Mouse (Mus musculus) frontal cortex, postnatal 36 days (tissue): ENCODE results near the gene Galnt14.

ENCODE experiments used
- DNase-seq, 2 experiments: peaks; one replicate each; pipeline ENCODE4 v3.0.0; 2022; ENCODE audit warnings: low spot score in 2 of 2

Gene Galnt14

DNA sequence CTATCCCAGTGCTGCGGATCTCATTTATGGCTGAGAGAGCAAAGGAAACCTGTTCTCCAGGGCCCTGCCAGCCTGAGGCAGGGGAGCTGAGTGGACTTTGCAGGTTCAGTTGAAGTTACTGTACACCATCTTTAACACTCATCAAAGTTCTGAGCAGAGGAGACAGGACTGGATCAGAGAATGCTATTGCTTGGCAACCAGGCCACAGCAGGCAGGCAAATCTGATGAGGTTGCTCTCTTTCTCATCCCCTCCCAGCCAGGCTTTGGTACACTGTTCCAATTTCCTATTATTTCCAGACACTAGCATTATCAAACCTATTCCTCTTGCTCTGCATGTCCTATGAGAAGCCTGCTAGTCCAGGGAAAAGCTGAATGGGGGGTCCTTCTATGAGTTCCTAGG lies 41.3 kb downstream of the Galnt14 start:
- no peak for DNase-seq

DNA sequence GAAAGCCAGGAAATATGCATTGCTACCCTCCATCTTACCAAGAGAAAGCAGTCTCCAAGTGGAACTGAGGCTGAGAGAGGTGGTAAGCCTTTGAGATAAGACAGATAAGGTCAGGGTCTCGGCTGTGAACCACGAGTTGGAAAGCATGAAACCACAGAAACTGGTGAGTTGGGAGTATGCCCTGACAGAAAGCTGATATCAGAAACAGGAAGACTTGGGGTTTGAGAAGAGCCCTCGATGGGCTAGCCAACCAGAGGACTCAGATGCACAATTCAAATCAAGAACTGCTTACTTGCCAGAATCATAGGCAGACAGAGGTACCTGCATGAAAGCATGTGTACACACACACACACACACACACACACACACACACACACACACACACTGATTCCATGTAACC lies 47.0 kb downstream of the Galnt14 start:
- DNase-seq: no peak

DNA sequence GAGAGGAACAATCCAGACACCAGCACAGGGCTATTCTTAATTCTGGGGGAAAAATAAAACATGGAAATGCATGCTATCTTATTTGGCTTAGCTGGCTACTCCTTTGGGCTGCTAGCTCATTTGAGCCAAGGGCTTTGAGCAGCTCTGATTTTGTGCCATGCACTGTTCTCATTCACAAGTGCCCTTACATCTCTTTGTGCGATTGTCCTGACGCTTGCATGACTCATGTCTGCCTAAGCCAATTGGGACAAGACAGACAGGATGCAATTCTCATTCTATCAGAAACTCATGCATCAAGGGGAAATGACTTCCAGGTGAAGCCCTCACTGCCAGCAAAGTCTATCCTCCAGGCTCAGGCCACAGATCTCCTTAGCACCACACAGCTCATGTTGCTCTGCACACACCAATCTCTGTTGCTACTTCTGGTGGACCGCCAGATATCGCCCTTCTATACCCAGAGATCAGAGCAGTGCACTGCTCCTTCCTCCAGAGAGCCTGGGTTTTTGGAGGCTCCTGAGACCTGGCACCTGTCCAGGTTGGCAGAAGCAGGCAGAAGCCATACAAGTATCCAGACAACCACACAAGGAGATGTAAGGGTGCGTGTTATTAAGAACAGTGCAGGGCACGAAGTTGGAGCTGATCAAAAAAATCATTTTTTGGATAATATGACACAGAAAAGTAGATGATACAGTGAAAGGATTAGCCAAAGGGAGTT lies 51.4 kb downstream of the Galnt14 start:
- no peak for DNase-seq

DNA sequence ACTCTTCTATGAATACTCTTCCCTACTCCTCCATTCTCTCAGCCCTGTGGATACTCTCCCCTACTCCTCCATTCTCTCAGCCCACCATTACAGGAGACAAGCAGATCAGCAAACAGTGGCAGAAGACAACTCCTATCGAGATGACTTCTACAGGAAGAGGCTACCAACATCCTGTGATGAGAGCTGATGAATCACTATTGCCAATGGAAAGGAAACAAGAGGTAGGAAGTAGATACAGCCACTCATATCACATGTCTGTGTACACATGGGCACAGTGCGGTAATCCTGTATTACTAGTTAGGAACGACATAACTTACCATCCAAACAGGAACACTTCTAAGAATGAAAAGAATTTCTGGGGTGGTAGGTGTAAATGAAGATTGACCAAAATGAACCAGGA lies 53.9 kb downstream of the Galnt14 start:
- no peak for DNase-seq

DNA sequence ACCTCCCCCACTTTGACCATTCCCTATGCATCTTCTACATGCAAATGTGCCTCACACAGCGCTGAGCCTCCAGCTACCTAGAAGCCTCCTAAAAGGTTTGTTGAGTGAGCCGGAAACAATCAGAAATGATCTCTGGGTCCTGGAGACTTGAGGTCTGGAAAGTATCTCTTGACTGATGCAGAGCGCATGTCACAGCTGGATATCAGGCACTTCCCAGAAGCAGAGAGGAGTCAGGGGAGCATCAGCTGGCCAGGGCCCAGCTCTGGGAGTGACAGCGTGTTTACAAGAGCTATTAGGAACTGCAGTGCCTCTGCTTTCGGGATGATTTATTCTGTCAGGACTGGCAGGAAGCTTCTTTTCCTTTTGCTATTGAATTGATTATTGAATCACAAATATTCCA lies 56.0 kb downstream of the Galnt14 start:
- DNase-seq: no peak

DNA sequence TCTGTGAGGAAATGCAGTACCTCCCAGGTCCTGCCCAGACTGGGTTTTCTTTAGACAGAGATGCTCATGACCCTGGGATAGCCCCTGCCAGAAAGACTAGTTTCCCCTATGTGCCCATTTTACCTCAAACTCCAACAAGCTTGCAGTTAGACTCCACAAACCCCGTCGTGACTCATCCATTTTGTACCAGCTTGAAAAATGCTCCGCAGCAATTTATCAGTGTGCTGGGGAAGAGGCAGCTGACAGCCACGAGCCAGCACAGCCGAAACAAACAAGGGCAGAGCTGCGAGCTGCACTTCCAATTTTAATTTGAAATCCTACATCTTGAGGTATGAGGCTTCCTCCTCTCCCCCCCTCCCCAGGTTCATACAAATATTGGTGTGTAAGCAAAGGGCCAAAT lies 60.9 kb downstream of the Galnt14 start:
- peak in 1 of 2 experiments; percentile 9 for DNase-seq

DNA sequence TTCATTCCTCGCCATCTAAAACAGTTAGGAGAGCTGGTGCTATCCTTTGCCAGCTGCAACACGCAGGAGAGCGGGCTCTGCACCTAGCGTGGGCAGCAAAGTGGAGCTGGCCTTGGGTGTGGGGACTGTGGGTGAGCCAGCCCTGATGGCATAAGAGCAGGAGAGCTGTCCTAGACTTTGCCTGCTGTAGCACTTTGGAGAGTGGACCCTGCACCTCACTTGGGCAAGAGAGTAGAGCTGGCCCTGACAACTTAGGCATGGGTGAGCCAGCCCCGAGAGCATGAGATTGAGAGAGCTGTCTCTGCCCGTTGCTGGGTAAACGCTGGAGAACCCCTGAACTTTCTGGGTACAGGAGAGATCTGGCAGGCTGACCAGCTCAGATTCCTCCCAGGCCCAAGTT lies 68.6 kb downstream of the Galnt14 start:
- no peak for DNase-seq

DNA sequence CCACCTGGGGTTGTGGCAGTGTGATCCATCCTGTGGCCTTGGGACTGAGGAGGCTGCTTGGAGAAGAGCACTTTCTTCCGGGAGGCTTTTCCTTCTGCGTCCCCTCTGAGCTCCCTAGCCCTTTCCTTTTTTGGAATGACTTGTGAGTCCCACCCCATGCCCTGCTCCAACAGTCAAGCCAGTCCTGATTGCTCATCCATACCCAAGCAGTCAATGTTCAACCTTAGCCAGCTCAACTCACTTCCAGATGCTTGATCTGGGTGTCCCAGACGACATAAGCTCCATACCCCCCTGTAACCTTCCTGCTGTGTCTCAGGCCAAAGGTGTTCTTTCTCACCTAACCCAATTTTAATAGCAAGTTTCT lies 70.2 kb downstream of the Galnt14 start:
- DNase-seq: no peak

DNA sequence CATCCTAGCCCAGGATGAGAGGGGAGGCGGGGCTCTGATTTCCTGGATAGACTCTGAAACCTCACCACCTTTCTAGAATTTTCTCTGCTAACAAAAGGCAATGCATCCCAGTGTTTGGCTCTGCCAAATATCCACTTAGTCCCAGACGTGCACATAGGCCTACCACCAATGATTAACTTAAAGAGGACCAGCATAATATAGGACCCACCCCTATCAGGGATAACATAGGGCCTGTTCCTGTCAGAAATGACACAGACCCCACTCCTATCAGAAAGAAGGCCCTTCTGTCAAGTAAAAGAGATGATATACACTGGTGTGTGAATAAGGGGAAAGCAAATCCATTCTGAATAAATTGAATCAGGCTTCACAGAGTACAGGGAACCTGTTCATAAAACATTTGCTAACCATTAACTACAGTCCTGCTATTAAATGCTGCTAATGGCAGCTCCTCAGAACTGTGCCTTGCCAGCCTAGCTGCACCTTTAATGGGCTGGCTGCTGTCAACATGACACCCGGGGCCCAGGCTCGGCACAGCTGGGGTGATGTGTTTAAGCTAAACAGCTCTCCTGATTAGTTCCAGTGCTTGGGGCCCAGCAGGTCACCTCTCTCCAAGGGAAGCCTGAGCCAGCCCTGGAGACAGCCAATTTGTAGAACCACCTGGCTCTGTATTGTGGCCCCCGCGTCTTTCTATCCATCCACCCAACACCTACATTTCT lies 70.7 kb downstream of the Galnt14 start:
- no peak for DNase-seq

DNA sequence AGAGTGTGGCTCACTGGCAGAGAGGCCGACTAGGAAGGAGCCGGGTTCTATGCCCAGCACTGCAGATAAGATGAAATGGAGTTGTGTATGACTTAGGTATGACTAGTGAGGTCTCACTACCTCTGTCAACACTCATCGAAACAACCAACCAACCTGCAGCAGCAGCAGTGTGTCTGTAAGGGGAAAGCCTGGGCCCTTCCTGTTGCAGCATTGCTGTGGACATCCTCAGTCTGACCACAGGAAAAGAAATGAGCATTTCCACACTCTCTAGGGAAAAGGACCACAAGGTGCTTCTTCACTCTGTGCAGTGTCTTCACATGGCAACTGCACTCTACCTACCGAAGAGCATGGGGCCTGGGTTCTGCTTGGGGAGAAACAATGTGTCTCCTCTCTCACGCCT lies 73.3 kb downstream of the Galnt14 start:
- DNase-seq: no peak

DNA sequence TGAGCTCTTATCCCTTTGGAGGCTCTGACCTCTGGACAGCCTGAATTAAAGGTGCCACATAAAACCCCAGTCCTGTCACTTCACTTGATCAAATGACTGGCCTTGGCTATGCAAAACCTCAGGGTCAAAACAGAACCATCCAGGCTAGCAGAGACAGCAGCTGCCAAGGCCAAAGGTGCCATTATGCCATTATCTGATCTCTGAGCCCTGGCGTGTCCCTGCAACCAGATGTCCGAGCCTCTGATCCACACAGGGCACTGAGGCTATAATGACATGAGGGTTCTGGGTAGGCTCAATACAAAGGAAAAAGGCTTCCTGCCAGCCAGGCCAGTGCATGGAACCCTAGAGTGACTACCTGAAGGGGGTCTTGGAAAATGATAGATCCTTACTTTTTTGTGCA lies 75.4 kb downstream of the Galnt14 start:
- no peak for DNase-seq

DNA sequence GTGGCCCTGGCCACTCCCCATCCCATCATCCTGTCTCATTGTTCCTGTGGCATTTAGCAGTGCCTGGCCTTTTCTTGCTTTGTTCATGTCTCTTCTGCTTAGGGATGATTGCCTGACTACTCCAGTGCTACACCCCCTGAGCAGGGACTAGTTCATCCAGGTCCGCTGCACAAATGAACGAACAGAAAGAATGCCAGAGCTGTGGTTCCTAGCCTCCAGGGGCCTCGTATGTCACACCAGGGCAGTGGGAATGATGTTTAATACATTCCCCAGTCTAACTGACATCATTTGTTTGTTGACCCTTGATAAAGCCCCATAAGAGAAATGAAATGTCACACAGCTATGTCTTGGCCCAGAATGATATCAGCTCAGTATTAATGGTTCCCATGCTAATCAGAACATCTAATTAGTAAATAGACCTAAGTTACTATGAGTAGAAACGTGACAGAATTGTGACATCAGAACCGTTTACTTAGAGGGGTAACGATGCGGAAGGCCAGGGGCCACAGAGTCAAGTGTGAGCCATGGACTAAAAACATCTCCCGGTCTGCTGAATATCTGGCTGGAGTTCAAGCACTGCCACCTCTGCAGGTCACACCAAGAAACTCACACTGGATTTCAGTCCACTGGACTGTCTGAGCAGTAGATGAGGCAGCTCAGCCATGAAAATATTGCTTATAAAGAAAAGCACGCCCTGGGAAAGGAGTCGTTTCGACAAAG lies 76.1 kb downstream of the Galnt14 start:
- no peak for DNase-seq

DNA sequence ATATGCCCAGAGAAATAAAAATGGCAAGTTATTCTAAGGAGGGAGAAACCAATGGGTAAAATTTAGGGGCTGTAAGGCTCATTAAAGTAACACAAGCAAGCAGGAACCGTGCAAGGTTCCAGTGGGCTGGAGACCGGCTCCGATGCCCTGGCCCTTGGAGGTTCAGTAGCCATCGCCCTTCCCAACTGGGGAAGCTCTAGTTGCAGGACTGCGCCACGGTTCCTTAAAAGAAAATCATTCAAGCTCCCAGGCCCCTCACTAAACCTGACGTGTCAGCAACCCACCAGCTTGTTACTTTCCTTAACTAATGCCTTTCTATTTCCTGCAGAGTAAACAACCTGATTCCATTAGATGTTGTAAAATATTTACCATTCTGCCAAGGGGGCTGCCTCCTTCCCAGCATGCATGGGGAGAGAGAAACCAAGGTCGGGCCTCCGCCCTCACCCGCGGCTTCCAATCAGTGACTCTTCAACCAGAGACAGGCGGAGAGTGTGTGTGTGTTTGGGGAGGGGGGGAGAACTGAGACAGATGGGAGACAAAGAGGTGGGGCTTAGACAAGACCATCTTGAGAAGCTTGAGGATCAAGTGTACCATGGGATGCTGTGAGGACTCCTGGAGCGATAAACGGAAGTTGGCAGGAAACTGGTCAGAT lies 81.9 kb downstream of the Galnt14 start:
- DNase-seq: no peak

DNA sequence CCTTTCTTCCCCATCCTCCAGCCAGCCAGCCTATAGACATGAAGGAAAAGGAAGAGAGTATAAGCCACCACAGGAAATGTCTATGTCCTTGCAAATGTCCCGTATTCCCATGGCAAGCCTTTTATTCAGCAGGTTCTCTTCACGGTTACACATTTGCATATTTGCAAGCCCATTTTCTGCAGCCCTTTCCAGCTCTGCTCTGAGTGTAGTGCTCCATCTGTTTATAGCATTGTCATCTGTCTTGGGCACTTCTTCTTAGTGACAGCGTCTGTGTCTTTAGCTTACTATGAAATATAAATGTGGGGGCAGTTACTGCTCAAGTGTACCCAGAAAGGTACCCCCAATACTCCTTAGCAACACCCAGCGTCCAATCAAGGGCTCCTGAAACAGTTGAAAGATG lies 83.3 kb downstream of the Galnt14 start:
- DNase-seq: peak in 1 of 2 experiments; percentile 9

DNA sequence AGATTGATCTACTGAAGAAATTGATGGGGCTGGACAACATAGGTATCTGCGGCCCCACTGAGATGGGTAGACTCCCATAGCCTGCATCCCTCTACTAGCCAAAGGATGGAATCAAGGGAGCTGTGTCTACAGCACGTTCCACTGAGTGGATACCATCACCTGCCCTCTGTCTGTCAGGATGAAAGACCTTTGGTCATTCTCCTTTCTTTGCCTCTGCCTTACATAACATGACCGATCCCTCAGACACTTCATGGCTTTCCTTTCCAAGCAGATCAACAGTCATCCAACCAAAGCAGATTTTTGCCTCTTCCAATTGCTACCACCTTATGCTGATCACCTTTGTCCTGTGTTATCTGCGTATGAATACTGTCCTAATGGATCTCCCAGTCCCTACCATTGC lies 90.2 kb downstream of the Galnt14 start:
- no peak for DNase-seq

DNA sequence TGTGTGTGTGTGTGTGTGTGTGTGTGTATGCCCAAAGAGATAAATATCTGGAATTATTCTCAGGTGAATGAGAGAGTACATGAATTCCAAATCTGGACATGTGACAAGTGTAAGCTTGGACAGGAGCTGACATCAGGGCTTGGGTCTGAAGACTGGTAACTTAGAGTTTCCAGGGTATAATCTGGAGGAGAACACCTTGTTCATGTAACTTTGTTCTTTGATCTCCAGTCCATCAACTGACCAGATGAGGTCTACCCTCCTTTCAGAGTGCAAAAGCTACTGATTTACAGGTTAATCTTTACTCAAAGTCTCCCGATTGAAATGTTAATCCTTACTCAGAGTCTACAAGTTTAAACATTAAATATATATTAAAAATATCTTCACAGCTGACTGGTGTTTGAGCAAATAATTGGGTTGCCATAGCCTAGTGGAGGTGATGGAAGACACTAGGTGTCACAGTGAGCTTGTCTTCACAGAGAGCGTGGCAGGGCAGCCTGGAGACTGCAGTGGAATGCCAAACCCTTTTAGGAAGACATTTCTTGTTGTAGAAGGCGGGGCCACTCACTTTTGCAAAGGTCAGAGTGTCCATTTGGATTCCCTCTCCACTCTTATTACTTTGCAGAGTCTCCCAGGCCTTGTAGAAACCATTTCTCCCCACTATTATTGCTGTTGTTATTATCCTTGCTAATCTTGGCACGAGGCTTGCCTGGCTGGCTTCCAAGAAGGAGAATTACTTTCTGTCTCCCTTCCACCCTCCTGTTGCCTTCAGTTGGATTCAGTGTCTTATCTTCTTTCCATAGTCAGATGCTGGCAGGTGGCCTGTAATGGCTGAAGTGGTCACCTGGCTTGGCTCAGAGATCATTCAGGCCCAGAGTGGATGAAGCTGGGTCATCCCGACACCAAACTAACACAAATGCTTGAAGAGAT lies 107.4 kb downstream of the Galnt14 start:
- DNase-seq: no peak

DNA sequence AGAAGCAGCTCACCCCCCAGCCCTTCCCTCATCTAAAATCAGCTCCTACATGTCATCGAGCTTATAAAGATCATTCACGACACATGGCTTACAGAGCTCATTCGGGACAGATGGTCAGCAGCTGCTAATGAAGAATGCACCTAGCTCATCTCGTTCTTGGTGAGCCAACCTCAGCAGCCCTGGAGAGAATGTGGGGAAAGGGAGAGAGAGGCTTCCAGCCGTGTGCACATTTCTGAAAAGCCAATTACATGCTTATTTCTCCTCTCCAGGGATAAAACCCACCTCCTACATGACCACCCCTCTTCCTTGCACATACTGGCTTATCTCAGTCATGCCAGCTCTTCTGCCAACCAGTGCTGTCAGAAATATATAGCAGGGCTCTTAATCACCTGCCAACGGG lies 110.3 kb downstream of the Galnt14 start:
- no peak for DNase-seq

DNA sequence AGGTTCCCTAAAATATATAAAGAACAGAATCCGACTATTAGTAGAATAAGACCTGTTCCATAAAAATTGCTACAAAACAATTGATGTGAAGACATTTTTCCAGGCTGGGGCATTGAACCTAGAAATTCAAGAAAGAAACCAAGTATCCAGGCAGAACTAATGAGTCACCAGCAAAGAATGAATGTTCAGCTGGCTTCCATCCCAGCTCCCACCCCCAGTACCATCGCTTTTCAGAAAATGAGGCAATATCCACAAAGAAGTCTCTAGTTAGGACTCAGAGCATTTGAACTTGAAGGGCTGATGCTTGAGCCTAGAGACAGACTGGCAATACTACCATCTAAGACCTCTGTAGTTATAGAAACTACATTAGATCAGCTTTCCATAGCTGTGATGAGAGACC lies 118.2 kb downstream of the Galnt14 start:
- peak in 1 of 2 experiments; percentile 19 for DNase-seq

DNA sequence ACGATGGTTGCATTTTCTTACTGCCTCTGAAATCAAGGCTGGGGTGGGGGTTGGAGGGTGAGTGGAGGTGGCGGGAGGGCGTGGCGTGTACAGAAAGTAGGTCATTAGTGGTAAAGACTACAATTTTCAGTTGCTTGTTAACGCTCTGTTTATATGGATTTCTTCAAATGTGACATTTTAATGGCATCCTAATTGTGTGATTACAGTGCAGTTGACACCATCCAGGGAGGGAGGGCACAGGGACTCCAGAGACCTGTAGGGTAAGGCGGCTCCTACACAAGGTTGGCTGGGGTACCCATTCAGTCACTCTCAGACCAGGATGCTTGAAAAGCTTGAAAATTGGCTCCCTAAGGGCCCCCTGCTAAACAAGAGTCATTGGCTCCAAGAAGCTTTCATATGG lies 122.7 kb downstream of the Galnt14 start:
- DNase-seq: no peak

DNA sequence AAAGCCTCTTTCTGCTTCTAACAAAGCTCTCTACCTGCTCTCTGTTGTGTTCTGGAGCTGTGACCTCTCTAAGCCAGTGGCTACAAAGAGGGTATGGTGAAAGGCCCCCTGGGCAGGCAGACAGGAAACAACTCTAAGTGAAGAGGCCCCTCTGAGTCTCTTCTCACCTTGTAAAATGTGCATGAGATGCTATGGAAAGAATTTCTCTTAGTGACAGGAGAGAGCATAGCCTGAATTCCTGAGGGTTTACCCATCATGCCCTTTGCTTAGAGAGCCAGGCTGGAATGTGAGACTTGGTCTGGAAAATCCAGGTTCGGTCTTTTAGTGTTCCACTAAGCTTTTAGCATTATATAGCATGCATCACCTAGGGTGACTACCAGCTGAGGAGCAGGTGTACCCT lies 136.1 kb downstream of the Galnt14 start:
- DNase-seq: no peak

DNA sequence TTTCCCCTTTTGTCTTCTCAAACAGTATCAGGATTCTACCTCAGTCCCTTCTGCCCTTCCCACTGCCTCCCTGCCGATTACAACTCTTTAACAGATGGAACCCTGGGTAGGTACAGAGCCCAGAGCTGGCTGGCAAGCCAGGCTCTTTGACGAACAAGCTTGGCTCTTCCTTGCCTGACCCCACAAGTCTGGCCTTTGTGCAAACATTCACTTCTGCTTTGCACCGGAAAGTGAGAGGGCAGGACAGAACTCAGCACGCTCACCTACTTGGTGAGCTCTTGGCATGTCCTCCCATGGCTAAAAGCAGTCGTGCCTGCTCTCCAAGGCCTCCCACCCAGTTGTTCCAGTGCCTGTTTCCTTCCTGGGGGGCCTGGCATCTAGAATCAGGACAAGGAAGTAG lies 137.4 kb downstream of the Galnt14 start:
- DNase-seq: no peak
